Mouse (Mus musculus) cerebellum, adult 18-20 months (tissue): ENCODE results near the gene Mrps17.

Source experiments
- DNase-seq, 2 experiments: peaks; one replicate each; pipeline ENCODE4 v3.0.0; 2021

Gene Mrps17

DNA sequence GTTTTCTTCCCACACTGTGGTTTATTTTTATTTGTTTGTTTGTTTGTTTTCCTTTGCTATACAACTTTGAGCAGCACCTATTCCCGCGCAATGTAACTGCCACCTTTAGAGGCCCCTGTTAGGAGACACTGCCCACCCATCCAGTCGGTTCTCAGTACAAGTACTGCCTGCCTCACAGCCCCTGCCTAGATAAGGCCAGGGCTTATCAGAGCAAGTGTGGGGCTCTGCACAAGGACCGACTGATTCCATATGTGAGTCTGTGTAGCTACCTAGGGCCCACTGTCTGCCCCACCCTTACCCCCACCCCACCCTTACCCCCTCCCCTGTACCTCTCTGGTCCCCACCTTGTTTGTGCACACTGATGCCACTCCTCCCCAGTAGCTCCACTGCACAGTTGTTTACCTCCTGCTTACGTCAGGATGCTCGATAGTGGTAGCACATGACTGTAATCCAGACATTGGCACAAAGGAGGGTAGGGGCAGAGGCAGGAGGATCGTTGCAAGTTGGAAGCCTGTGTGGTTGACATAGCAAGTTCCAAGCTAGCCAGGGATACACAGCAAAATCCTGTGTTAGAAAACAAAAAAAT, 27.7 kb downstream of the Mrps17 start:
- no peak for DNase-seq

DNA sequence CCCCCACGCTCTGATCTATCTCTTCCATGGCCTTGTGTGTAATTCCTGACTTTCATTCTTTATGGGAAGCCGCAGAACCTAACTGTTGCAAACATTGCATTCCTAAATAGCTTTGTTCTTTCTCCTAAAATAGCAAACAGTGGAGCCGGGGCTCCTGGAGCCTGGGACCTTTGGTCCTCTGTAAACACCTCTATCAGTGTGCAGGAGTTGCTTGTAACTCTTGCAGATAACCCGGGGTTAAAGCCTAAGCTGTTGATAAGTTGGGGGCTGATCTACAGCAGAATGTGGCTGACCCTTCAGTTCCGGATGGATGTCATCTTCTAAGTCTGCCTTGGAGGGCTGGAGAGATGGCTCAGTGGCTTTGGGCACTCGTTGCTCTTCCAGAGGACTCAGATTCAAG, 28.8 kb downstream of the Mrps17 start:
- DNase-seq: no peak

- no peak for DNase-seq
Observed at GRCm38 (mm10) chr5:129756886-129757285, 41.6 kb downstream of the Mrps17 start.

- no peak for DNase-seq
Observed at GRCm38 (mm10) chr5:129759929-129760480, 44.7 kb downstream of the Mrps17 start.

GRCm38 (mm10) chr5:129761865-129762540, 46.7 kb downstream of the Mrps17 start:
- peak; percentile 12 to 20 for DNase-seq

DNA sequence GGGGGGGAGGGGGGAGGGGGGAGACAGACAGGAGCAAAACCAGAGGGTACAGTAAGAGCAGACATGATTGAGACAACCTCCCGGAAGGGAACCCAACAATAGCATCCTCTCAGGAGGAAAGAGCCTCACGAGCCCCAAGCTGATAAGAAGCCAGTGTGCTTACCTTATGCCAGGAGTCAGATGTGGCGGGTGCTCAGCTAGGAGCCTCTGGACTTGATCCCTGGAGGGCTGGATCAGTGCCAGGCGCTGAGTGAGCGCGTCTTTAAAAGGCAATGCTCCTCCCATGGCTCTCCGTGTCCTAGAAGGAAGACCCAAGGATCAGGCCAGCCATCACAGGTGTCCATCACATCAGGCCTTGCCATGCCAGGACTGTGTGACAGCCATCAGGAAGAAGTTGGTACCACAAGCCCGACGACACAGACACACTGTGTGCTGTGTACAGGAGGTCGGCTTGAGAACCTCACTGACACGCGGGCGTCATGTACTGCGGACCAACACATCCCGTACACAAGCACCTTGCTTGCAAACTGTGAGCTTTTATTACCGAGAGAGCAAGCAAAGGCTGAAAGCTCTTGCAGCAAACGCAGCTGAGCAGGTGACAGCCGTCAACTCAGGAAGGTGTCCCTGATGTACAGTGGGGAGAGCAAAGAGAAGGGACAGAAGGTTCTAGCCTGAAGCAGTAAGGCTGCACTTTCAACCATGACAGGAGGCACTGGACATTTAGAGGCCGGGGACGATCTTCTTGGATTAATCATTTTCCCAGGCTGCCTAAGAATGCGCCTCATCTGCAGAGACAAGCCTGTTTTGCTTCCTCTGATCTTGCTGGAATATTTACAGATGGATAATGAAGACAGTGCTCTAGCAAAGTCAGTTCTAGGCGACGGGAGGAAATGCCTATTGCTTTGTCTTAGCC, 55.4 kb downstream of the Mrps17 start:
- no peak for DNase-seq
